Mouse (Mus musculus) limb, embryonic 10.5 days (tissue): Measurements from ENCODE around the gene Gm11027. TPM values are rescaled to one million over a fixed set of nuclear protein-coding genes. Genes with fewer than 3 reads are reported as not detected.
A peak's percentile ranks its signal among the peaks of the same experiment; 100 is the strongest.

Experiments used
- DNase-seq: peaks from one replicate; pipeline ENCODE4 v3.0.0-alpha.2; 2017; ENCODE audit warnings: low spot score
- H3K27ac ChIP-seq: fragments of 300-500 bp; sonication (generic); 2 replicates; pipeline ENCODE4 v1.5.1; 2016; ENCODE audit warnings: mild to moderate bottlenecking
- H3K27me3 ChIP-seq: fragments of 300-500 bp; sonication (generic); 2 replicates; pipeline ENCODE4 v1.6.1; 2016; ENCODE audit warnings: low read depth, mild to moderate bottlenecking; ENCODE audit not compliant: poor library complexity, severe bottlenecking
- H3K36me3 ChIP-seq: fragments of 300-500 bp; sonication (generic); 2 replicates; pipeline ENCODE4 v1.6.1; 2016; ENCODE audit warnings: mild to moderate bottlenecking, moderate library complexity
- H3K4me1 ChIP-seq: fragments of 300-500 bp; sonication (generic); 2 replicates; pipeline ENCODE4 v1.6.1; 2016
- H3K4me3 ChIP-seq: fragments of 300-500 bp; sonication (generic); 2 replicates; pipeline ENCODE4 v1.5.1; 2016; ENCODE audit warnings: mild to moderate bottlenecking, moderate library complexity
- H3K9me3 ChIP-seq: fragments of 300-500 bp; sonication (generic); replicated peaks from 2 replicates; pipeline ENCODE4 v1.6.1; 2016; ENCODE audit warnings: mild to moderate bottlenecking
- WGBS: fragments of 180-500 bp; shearing (Covaris S2); methylation state at CpG from one replicate; pipeline ENCODE4 v1.1.7; 2016; 5-methylcytosine and 5-hydroxymethylcytosine counted together
- polyA plus RNA-seq: library from polyadenylated mRNA; unstranded; fragments of >200 nt; fragmentation: Nextera tagmentation; extraction: Ambion mirVana; gene quantifications from 2 replicates; pipeline ENCODE4 v1.2.1, GENCODE M21; 2016

Gene Gm11027
- polyA plus RNA-seq, 1 experiment from 2014 or later = not detected

GRCm38 (mm10) chr12:116262555-116263341 is 12.4 kb upstream of the Gm11027 start, which contains the start of gene Wdr60:
TSS of gene Wdr60 (minus strand) at chr12:116263022.
- H3K4me1 ChIP-seq = peaks cover 7% of the 10 kb centered on the region; the same call in 1 of the 2 replicates
- no peaks in the 10 kb centered on the region for H3K36me3 ChIP-seq
- H3K4me3 ChIP-seq = peak within 1 kb of the TSS; percentile 75
- no peaks in the 10 kb centered on the region for H3K9me3 ChIP-seq
- H3K27ac ChIP-seq = peak within 1 kb of the TSS; percentile 92
- 4% methylated on average over 47 of the region's 47 CpGs for WGBS
- peak; percentile 90 for DNase-seq
- H3K27me3 ChIP-seq = no peaks in the 10 kb centered on the region

- no peak overlapping the region for H3K4me3 ChIP-seq
- H3K9me3 ChIP-seq = no peaks in the 10 kb centered on the region
- DNase-seq = no peak
- H3K27ac ChIP-seq = no peak overlapping the region
- 90% methylated on average over 2 of the region's 2 CpGs for WGBS
- H3K36me3 ChIP-seq = no peaks in the 10 kb centered on the region
- no peaks in the 10 kb centered on the region for H3K27me3 ChIP-seq
- peaks cover 7% of the 10 kb centered on the region; the same call in 1 of the 2 replicates for H3K4me1 ChIP-seq
Measured at GRCm38 (mm10) chr12:116264756-116265155, 10.4 kb upstream of the Gm11027 start.

GRCm38 (mm10) chr12:116265275-116265674 is 9.9 kb upstream of the Gm11027 start:
- Histone ChIP-seq H3K4me1 (peaks cover 7% of the 10 kb centered on the region; the same call in 1 of the 2 replicates), H3K9me3 (no peaks in the 10 kb centered on the region), H3K27ac (no peak overlapping the region), H3K27me3 (no peaks in the 10 kb centered on the region), H3K36me3 (no peaks in the 10 kb centered on the region), H3K4me3 (no peak overlapping the region)
- DNase-seq = no peak
- WGBS = 77% methylated on average over 2 of the region's 2 CpGs

- 80% methylated on average over 5 of the region's 5 CpGs for WGBS
- no peaks in the 10 kb centered on the region for H3K27me3 ChIP-seq
- no peaks in the 10 kb centered on the region for H3K9me3 ChIP-seq
- no peak for DNase-seq
- no peak overlapping the region for H3K4me3 ChIP-seq
- no peaks in the 10 kb centered on the region for H3K36me3 ChIP-seq
- no peaks in the 10 kb centered on the region for H3K4me1 ChIP-seq
- H3K27ac ChIP-seq = no peak overlapping the region
Measured at GRCm38 (mm10) chr12:116269450-116269849, 5.7 kb upstream of the Gm11027 start.

- DNase-seq = no peak
- H3K4me3 ChIP-seq = no peak overlapping the region
- no peaks in the 10 kb centered on the region for H3K27me3 ChIP-seq
- 88% methylated on average over 1 of the region's 1 CpGs for WGBS
- no peaks in the 10 kb centered on the region for H3K4me1 ChIP-seq
- no peaks in the 10 kb centered on the region for H3K36me3 ChIP-seq
- no peaks in the 10 kb centered on the region for H3K9me3 ChIP-seq
- H3K27ac ChIP-seq = no peak overlapping the region
Measured at GRCm38 (mm10) chr12:116270538-116270937, 4.6 kb upstream of the Gm11027 start.

- Histone ChIP-seq H3K36me3 (no peaks in the 10 kb centered on the region), H3K27me3 (no peaks in the 10 kb centered on the region), H3K27ac (no peak overlapping the region)
Measured at GRCm38 (mm10) chr12:116271071-116271470, 4.1 kb upstream of the Gm11027 start.

GRCm38 (mm10) chr12:116273733-116274132 is 1.5 kb upstream of the Gm11027 start:
- WGBS = 74% methylated on average over 1 of the region's 1 CpGs
- Histone ChIP-seq H3K36me3 (no peaks in the 10 kb centered on the region), H3K27me3 (no peaks in the 10 kb centered on the region), H3K4me3 (no peak overlapping the region), H3K9me3 (no peaks in the 10 kb centered on the region), H3K27ac (no peak overlapping the region), H3K4me1 (no peaks in the 10 kb centered on the region)
- DNase-seq = no peak

More at GRCm38 (mm10) chr12:116271071-116271470, 4.1 kb upstream of the Gm11027 start:
- 90% methylated on average over 2 of the region's 2 CpGs for WGBS
- DNase-seq = no peak
- no peaks in the 10 kb centered on the region for H3K4me1 ChIP-seq
- H3K9me3 ChIP-seq = no peaks in the 10 kb centered on the region
- H3K4me3 ChIP-seq = no peak overlapping the region

GRCm38 (mm10) chr12:116275631-116276030 is 445 bp downstream of the Gm11027 start:
- no peaks in the 10 kb centered on the region for H3K9me3 ChIP-seq
- no peaks in the 10 kb centered on the region for H3K27me3 ChIP-seq
- H3K27ac ChIP-seq = no peak overlapping the region
- H3K4me1 ChIP-seq = no peaks in the 10 kb centered on the region
- WGBS = 93% methylated on average over 4 of the region's 4 CpGs
- no peak for DNase-seq
- H3K4me3 ChIP-seq = no peak overlapping the region
- no peaks in the 10 kb centered on the region for H3K36me3 ChIP-seq

- Histone ChIP-seq H3K9me3 (no peaks in the 10 kb centered on the region), H3K4me3 (no peak overlapping the region), H3K27ac (no peak overlapping the region), H3K36me3 (no peaks in the 10 kb centered on the region), H3K4me1 (peaks cover 3% of the 10 kb centered on the region), H3K27me3 (no peaks in the 10 kb centered on the region)
- no peak for DNase-seq
- 80% methylated on average over 2 of the region's 2 CpGs for WGBS
Measured at GRCm38 (mm10) chr12:116276961-116277360, 1.8 kb downstream of the Gm11027 start.

- no peak for DNase-seq
- H3K27me3 ChIP-seq = no peaks in the 10 kb centered on the region
- H3K4me1 ChIP-seq = peaks cover 6% of the 10 kb centered on the region
- no peaks in the 10 kb centered on the region for H3K9me3 ChIP-seq
- H3K27ac ChIP-seq = no peak overlapping the region
- WGBS = 89% methylated on average over 1 of the region's 1 CpGs
- H3K36me3 ChIP-seq = no peaks in the 10 kb centered on the region
- H3K4me3 ChIP-seq = no peak overlapping the region
Measured at GRCm38 (mm10) chr12:116278541-116278940, 3.4 kb downstream of the Gm11027 start.

- H3K36me3 ChIP-seq = no peaks in the 10 kb centered on the region
- no peaks in the 10 kb centered on the region for H3K27me3 ChIP-seq
- DNase-seq = no peak
- no peaks in the 10 kb centered on the region for H3K9me3 ChIP-seq
- H3K4me3 ChIP-seq = no peak overlapping the region
- WGBS = 89% methylated on average over 2 of the region's 2 CpGs
- no peak overlapping the region for H3K27ac ChIP-seq
- H3K4me1 ChIP-seq = peaks cover 6% of the 10 kb centered on the region
Measured at GRCm38 (mm10) chr12:116279181-116279580, 4.0 kb downstream of the Gm11027 start.

- 6% methylated on average over 7 of the region's 7 CpGs for WGBS
- Histone ChIP-seq H3K9me3 (no peaks in the 10 kb centered on the region), H3K4me3 (peak overlapping the region; percentile 96), H3K27me3 (no peaks in the 10 kb centered on the region), H3K36me3 (no peaks in the 10 kb centered on the region), H3K27ac (peak overlapping the region; percentile 95), H3K4me1 (peaks cover 6% of the 10 kb centered on the region)
- no peak for DNase-seq
Measured at GRCm38 (mm10) chr12:116280149-116280652, 5.0 kb downstream of the Gm11027 start.

- Histone ChIP-seq H3K4me1 (peaks cover 6% of the 10 kb centered on the region), H3K36me3 (no peaks in the 10 kb centered on the region), H3K27me3 (no peaks in the 10 kb centered on the region), H3K9me3 (no peaks in the 10 kb centered on the region), H3K27ac (peak within 1 kb of the TSS; percentile 95), H3K4me3 (peak within 1 kb of the TSS; percentile 96)
- under 1% methylated on average over 68 of the region's 68 CpGs for WGBS
- peak; percentile 100 for DNase-seq
Measured at GRCm38 (mm10) chr12:116280653-116281364, 5.6 kb downstream of the Gm11027 start, which contains the start of gene Esyt2. TSS of gene Esyt2 (plus strand) at chr12:116281196.
